Mouse (Mus musculus) midbrain, embryonic 15.5 days (tissue): Measurements from ENCODE around the gene Abcd3. TPM values are rescaled to one million over a fixed set of nuclear protein-coding genes. Genes with fewer than 3 reads are reported as not detected.
A peak's percentile ranks its signal among the peaks of the same experiment; 100 is the strongest.
"Not testable (repeated sequence)": the region's sequence is repeated elsewhere in the genome, so short reads cannot be mapped to it uniquely, and the experiment has no call there.

Source experiments
- ATAC-seq: fragments of 200-750 bp; cut with Nextera tagmentation; replicated peaks from 2 replicates; pipeline ENCODE4 v1.8.0; 2017; ENCODE audit warnings: moderate TSS enrichment
- H3K27ac ChIP-seq: fragments of 300-500 bp; sonication (generic); 2 replicates; pipeline ENCODE4 v1.5.1; 2015; ENCODE audit warnings: mild to moderate bottlenecking, inconsistent platforms
- H3K27me3 ChIP-seq: fragments of 300-500 bp; sonication (generic); replicated peaks from 2 replicates; pipeline ENCODE4 v1.6.1; 2015; ENCODE audit warnings: inconsistent platforms
- H3K36me3 ChIP-seq: fragments of 300-500 bp; sonication (generic); replicated peaks from 2 replicates; pipeline ENCODE4 v1.6.1; 2015; ENCODE audit warnings: inconsistent platforms
- H3K4me1 ChIP-seq: fragments of 300-500 bp; sonication (generic); 2 replicates; pipeline ENCODE4 v1.6.1; 2015; ENCODE audit warnings: inconsistent platforms
- H3K4me2 ChIP-seq: fragments of 300-500 bp; sonication (generic); 2 replicates; pipeline ENCODE4 v1.6.1; 2015; ENCODE audit warnings: inconsistent platforms, mild to moderate bottlenecking, moderate library complexity
- H3K4me3 ChIP-seq: fragments of 300-500 bp; sonication (generic); 2 replicates; pipeline ENCODE4 v1.5.1; 2015; ENCODE audit warnings: mild to moderate bottlenecking, inconsistent platforms
- H3K9ac ChIP-seq: fragments of 300-500 bp; sonication (generic); 2 replicates; pipeline ENCODE4 v1.6.1; 2015; ENCODE audit warnings: mild to moderate bottlenecking, inconsistent platforms
- H3K9me3 ChIP-seq: fragments of 300-500 bp; sonication (generic); 2 replicates; pipeline ENCODE4 v1.6.1; 2016; ENCODE audit warnings: inconsistent platforms
- WGBS: fragments of 180-500 bp; shearing (Covaris S2); methylation state at CpG from one replicate; pipeline ENCODE4 v1.1.7; 2015; ENCODE audit warnings: mixed read lengths; 5-methylcytosine and 5-hydroxymethylcytosine counted together
- polyA plus RNA-seq: library from polyadenylated mRNA; unstranded; fragments of >200 nt; fragmentation: Nextera tagmentation; extraction: Ambion mirVana; gene quantifications from 2 replicates; pipeline ENCODE4 v1.2.1, GENCODE M21; 2015

The Abcd3 gene
- polyA plus RNA-seq, 1 experiment from 2014 or later, result 70.8 TPM

DNA sequence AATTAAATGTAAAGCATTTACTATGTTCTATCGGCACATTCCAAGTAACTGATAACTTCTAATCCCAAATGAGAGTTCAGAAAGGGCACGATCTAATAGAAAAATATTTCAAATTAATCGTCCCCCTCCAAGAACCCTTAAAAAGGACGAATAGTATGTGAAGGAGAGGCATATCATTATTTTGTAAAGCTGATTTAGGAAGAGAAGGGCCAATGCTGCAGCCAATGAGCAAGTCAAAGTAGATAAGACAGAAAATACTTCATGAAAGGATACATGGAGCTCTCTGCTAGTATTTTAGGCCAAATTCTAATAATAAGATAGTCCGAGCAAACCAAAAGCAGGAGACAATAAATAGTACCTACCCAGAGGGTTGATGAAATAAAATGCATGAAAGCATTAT, 1.3 kb downstream of the Abcd3 start:
- no peak for ATAC-seq
- no peaks in the 10 kb centered on the region for H3K27me3 ChIP-seq
- H3K9ac ChIP-seq, result 0 out of 2 replicates have a peak overlapping the region, but pooled peaks have one; percentile 97
- WGBS, result 69% methylated on average over 5 of the region's 5 CpGs
- peak overlapping the region; percentile 82 for H3K4me2 ChIP-seq
- peak overlapping the region; percentile 98 for H3K4me3 ChIP-seq
- H3K9me3 ChIP-seq, result no peaks in the 10 kb centered on the region
- H3K27ac ChIP-seq, result no peak overlapping the region
- peaks cover 26% of the 10 kb centered on the region for H3K4me1 ChIP-seq
- H3K36me3 ChIP-seq, result no peaks in the 10 kb centered on the region

DNA sequence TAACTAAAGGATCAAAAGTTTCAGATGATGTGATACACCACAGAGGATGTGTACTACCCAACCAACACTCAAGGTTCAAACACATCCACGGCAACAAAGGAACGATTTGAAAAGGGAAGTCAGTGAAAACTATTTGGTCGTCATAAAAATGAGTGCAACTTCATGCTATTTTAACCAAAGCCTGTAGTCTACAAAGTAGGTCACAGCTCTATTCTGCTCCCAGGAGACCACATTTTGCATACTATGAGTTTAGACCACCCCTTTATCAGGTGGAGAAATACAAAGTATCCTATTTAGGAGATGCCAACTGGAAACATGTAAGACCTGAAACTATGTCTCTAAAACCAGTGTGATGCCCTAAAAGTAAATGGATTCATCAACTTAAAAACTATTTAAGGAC, 6.9 kb downstream of the Abcd3 start:
- no peaks in the 10 kb centered on the region for H3K27me3 ChIP-seq
- H3K27ac ChIP-seq, result no peak overlapping the region
- H3K4me2 ChIP-seq, result no peak overlapping the region
- no peaks in the 10 kb centered on the region for H3K9me3 ChIP-seq
- no peaks in the 10 kb centered on the region for H3K36me3 ChIP-seq
- no peak for ATAC-seq
- 84% methylated on average over 3 of the region's 3 CpGs for WGBS
- H3K9ac ChIP-seq, result no peak overlapping the region
- H3K4me3 ChIP-seq, result no peak overlapping the region
- H3K4me1 ChIP-seq, result peaks cover 9% of the 10 kb centered on the region

DNA sequence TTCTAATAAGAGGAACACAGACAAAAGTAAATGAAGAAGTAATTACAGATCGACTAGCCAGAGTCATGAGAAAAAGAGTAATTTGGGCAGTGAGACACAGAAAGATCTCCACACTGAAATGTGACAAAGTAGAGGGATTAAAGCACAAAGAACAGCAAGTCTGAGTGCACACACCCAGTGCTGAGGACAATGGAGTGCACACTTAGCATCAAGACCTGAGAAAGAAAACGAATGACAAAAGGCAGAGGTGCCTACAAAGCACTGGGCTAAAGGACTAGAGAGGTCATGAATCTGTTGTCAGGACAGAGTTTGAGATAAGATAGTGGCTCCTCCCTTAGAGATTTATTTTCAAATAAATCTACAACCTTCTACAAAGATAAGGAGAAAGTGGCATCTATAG, 20.9 kb downstream of the Abcd3 start:
- ATAC-seq, result no peak
- Histone ChIP-seq H3K9ac (no peak overlapping the region), H3K27me3 (no peaks in the 10 kb centered on the region), H3K4me3 (no peak overlapping the region), H3K4me1 (no peaks in the 10 kb centered on the region), H3K27ac (no peak overlapping the region), H3K4me2 (no peak overlapping the region), H3K9me3 (no peaks in the 10 kb centered on the region), H3K36me3 (no peaks in the 10 kb centered on the region)
- WGBS, result 33% methylated on average over 2 of the region's 2 CpGs

DNA sequence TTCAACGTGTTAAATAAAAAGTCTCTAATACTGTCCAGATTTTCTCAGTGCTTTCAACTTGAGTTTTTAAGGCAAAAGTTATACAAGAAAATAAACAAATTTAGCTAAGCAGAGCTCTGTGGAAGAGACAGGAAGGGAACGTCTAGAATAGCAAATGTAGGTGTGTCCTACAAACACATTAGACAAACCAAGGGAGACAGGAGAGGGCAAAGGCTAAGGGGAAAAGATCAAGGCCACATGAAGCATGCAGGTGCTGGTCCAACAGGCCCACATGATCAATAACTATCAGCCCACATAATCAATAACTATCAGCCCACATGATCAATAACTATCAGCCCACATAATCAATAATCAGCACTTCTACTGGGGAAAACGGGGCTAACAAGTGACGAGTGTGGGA, 22.9 kb downstream of the Abcd3 start:
- H3K4me1 ChIP-seq, result no peaks in the 10 kb centered on the region
- H3K4me3 ChIP-seq, result no peak overlapping the region
- no peak overlapping the region for H3K27ac ChIP-seq
- ATAC-seq, result no peak
- no peak overlapping the region for H3K9ac ChIP-seq
- H3K27me3 ChIP-seq, result no peaks in the 10 kb centered on the region
- no peaks in the 10 kb centered on the region for H3K36me3 ChIP-seq
- H3K9me3 ChIP-seq, result no peaks in the 10 kb centered on the region
- H3K4me2 ChIP-seq, result no peak overlapping the region
- 86% methylated on average over 4 of the region's 4 CpGs for WGBS

DNA sequence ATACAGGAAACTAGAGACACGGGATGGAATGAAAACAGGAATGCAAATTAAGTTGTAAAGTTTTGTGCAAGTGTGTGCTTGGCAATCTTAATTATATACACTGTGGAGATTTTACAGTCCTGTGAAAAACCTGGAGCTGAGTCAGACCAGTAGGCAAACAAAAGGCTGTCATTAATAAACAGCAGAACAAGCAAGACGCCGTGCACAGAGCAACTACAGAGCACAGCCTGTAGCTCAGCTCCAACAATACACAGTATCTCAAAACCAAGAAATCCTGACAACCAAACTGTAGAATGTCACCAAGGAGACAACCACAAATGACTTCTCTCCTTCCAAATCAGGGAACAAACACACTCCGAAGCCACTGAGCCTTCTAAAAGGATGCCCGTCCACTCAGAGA, 24.7 kb downstream of the Abcd3 start:
- Histone ChIP-seq H3K27me3 (no peaks in the 10 kb centered on the region), H3K9ac (no peak overlapping the region), H3K27ac (0 out of 2 replicates have a peak overlapping the region, but pooled peaks have one; percentile 38), H3K36me3 (no peaks in the 10 kb centered on the region), H3K4me3 (no peak overlapping the region), H3K4me1 (no peaks in the 10 kb centered on the region), H3K9me3 (no peaks in the 10 kb centered on the region), H3K4me2 (no peak overlapping the region)
- WGBS, result 40% methylated on average over 5 of the region's 5 CpGs
- ATAC-seq, result peak; percentile 80

DNA sequence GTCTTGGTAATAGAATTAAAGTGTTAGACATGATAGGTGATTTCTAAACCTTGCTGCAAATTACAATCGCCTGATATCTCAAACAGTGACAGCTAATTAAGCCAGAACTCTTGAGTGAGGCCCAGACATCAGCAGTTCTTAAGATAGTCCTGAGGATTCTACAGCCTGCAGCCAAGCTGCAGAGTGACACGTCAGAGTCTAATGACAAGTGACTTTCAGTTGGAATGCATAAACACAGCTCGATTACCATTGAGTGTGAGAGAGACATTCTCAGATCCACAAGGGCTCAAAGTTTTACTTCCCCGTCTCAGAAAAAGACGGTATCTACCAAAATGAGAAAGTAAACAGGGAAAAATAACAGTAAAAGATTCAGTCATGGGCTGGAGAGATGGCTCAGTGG, 25.3 kb downstream of the Abcd3 start:
- Histone ChIP-seq H3K4me1 (no peaks in the 10 kb centered on the region), H3K9ac (no peak overlapping the region), H3K36me3 (no peaks in the 10 kb centered on the region), H3K4me2 (no peak overlapping the region), H3K27me3 (no peaks in the 10 kb centered on the region), H3K9me3 (no peaks in the 10 kb centered on the region), H3K4me3 (no peak overlapping the region), H3K27ac (no peak overlapping the region)
- 65% methylated on average over 5 of the region's 5 CpGs for WGBS
- no peak for ATAC-seq

DNA sequence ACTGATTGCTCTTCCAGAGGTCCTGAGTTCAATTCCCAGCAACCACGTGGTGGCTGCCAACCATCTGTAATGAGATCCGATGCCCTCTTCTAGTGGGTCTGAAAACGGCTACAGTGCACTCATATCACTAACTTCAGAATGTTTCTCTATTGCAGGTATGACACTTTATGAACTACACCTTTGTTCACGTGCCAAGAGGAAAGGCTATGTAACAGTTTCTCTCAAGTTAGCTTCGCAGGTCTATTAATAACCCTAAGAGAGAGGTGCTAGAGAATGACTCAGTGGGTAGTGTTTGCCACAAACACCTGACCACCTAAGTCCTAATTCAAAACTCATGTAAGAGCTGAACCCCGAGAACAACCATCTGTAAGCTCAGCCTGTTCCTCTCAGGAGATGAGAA, 32.1 kb downstream of the Abcd3 start:
- ATAC-seq, result no peak

DNA sequence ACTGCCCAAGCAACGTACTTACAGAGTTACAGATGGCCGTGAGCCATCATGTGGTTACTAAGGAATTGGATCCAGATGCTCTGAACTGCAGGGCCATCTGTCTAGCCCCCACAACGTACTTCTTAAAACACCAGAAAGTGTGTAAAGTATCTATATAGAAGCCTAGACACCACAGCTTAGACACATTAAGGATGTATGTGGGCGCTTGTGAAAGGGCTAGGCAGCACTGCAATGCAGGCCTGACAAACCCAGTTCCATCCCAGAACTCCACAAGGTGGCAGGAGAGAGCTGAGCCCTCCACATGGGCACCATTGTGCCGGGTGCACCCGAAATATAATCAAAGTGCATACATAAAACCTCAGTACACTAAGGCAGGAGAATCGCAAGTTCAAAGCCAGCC, 37.2 kb downstream of the Abcd3 start:
- Histone ChIP-seq H3K36me3 (no peaks in the 10 kb centered on the region; the same call in 1 of the 2 replicates), H3K27ac (no peak overlapping the region), H3K27me3 (no peaks in the 10 kb centered on the region), H3K9me3 (no peaks in the 10 kb centered on the region), H3K4me3 (no peak overlapping the region), H3K9ac (no peak overlapping the region), H3K4me1 (no peaks in the 10 kb centered on the region), H3K4me2 (no peak overlapping the region)
- ATAC-seq, result no peak
- WGBS, result 54% methylated on average over 7 of the region's 7 CpGs

More for the DNA sequence above, 32.1 kb downstream of the Abcd3 start:
- H3K4me1 ChIP-seq, result no peaks in the 10 kb centered on the region
- no peak overlapping the region for H3K27ac ChIP-seq
- H3K36me3 ChIP-seq, result no peaks in the 10 kb centered on the region
- no peak overlapping the region for H3K4me3 ChIP-seq
- no peaks in the 10 kb centered on the region for H3K27me3 ChIP-seq
- no peak overlapping the region for H3K4me2 ChIP-seq
- WGBS, result 93% methylated on average over 6 of the region's 6 CpGs
- H3K9ac ChIP-seq, result no peak overlapping the region
- no peaks in the 10 kb centered on the region for H3K9me3 ChIP-seq

DNA sequence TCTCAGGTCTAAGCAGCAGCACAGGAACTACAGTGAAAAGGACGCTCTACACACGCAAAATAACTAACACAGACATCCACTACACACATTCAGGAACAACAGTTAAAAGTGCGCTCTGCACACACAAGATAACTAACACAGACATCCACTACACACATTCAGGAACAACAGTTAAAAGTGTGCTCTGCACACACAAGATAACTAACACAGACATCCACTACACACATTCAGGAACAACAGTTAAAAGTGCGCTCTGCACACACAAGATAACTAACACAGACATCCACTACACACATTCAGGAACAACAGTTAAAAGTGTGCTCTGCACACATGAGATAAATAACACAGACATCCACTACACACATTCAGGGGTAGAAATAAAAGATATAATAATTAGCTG, 41.8 kb downstream of the Abcd3 start:
- not testable (repeated sequence) for H3K4me2 ChIP-seq, ATAC-seq, H3K4me3 ChIP-seq, H3K9ac ChIP-seq, H3K4me1 ChIP-seq, H3K27ac ChIP-seq, H3K9me3 ChIP-seq, H3K27me3 ChIP-seq
- WGBS, result 97% methylated on average over 4 of the region's 4 CpGs
- peaks cover 16% of the 10 kb centered on the region for H3K36me3 ChIP-seq

DNA sequence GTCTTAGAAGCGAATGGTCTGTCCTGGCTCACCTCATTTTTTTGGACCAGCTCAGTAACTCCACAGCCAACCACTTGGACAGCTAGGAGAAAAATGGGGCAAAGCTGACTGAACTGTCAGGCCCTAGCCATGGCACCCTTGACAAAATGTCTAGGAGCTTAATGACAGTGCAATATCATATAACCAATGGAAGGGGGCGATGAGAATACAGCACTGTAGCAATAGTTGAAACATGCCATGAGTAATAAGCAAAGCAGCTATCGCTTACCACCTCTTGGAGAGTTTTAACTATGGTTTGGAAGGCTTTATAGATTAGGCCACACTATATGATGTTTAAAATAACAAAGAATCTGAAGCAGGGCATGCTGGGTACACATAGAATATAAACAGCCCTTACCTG, 46.3 kb downstream of the Abcd3 start:
- no peak overlapping the region for H3K27ac ChIP-seq
- H3K27me3 ChIP-seq, result no peaks in the 10 kb centered on the region
- H3K36me3 ChIP-seq, result peaks cover 36% of the 10 kb centered on the region
- H3K4me1 ChIP-seq, result no peaks in the 10 kb centered on the region
- H3K9ac ChIP-seq, result no peak overlapping the region
- WGBS, result 97% methylated on average over 3 of the region's 3 CpGs
- H3K4me3 ChIP-seq, result no peak overlapping the region
- ATAC-seq, result no peak
- H3K9me3 ChIP-seq, result no peaks in the 10 kb centered on the region
- no peak overlapping the region for H3K4me2 ChIP-seq

DNA sequence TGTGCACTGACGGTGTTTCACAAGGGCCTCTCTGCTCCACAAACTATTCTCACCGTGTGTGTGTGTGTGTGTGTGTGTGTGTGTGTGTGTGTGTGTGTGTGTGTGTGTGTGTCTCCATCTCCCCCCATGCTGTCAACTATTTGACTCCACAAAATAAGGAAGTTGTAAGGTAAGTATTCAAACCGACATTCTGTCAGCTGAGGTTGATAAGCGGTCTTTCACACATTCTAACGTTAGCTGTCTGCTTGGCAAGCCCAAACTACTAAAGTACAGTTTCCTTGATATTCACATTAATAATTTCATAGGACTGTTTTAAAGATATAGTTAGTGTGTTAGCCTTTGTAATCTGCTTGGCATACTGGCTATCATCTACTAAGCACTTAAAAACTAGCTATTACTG, 48.3 kb downstream of the Abcd3 start:
- Histone ChIP-seq H3K9me3 (no peaks in the 10 kb centered on the region), H3K36me3 (peaks cover 35% of the 10 kb centered on the region; the same call in 1 of the 2 replicates), H3K4me1 (no peaks in the 10 kb centered on the region), H3K27ac (no peak overlapping the region), H3K4me3 (no peak overlapping the region), H3K4me2 (no peak overlapping the region), H3K9ac (no peak overlapping the region), H3K27me3 (no peaks in the 10 kb centered on the region)
- no peak for ATAC-seq
- 94% methylated on average over 5 of the region's 5 CpGs for WGBS

DNA sequence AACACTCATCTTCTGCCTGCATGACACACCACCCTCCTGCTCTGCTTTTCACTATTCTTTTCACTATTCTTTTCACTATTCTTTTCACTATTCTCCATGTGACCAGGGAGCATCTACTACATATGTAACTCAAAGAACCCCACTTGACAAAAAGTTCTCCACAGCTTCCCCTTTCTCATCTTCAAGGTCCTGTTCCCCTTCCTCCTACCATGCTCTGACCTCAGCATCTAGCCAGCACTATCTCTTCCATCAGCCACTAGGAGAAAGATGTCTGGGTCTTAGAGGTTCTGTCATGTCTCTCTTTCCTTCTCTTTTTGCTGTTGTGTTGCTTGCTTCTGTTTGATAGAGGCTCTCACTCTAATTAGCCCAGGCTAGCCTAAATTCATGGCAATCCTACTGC, 49.1 kb downstream of the Abcd3 start:
- Histone ChIP-seq H3K27ac (no peak overlapping the region), H3K4me1 (no peaks in the 10 kb centered on the region), H3K4me3 (no peak overlapping the region), H3K9me3 (no peaks in the 10 kb centered on the region), H3K9ac (no peak overlapping the region), H3K4me2 (no peak overlapping the region), H3K27me3 (no peaks in the 10 kb centered on the region), H3K36me3 (peaks cover 31% of the 10 kb centered on the region; the same call in 1 of the 2 replicates)
- no peak for ATAC-seq

DNA sequence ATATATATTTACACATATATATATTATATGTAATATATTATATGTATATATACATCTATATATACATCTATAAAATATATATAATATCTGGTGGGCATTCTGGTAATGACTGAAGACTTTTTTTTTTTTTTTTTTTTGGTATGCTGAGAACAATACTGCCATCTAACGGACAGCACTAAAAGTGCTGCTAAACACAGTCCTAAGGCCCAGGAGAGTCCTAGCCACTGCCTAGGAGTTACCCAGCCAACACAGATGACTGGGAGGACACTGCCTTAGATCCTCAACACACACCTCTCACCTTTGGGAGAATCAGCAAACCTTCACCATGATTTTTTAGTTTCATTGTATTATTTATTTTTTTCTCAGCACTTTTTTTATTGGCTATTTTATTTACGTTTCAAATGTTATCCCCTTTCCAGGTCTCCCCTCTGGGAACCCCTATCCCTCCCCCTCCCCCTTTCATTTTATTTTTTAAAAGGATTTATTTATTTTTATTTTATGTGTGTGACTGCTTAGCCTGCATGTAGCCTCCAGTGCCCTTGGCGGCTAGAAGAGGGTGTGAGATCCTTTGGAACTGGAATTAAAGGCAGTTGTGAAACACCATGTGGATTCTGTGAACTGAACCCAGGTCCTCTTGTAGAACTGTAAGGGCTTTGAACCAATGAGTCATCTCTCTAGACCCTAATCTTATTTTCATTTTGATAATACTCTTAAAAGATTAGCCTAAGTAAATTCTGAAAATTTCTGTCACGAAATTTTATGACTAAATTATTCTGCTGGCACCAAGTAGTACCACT, 52.8 kb downstream of the Abcd3 start:
- 66% methylated on average over 4 of the region's 4 CpGs for WGBS
- no peaks in the 10 kb centered on the region for H3K27me3 ChIP-seq
- H3K9me3 ChIP-seq, result no peaks in the 10 kb centered on the region
- no peak overlapping the region for H3K27ac ChIP-seq
- H3K4me2 ChIP-seq, result no peak overlapping the region
- H3K4me3 ChIP-seq, result no peak overlapping the region
- peak; percentile 83 for ATAC-seq
- H3K36me3 ChIP-seq, result peaks cover 17% of the 10 kb centered on the region; the same call in 1 of the 2 replicates
- no peaks in the 10 kb centered on the region for H3K4me1 ChIP-seq
- no peak overlapping the region for H3K9ac ChIP-seq
